Mouse (Mus musculus): ENCODE measurements around the gene Vmn2r111. TPM values are rescaled to one million over a fixed set of nuclear protein-coding genes. Genes with fewer than 3 reads are reported as not detected.
"Not testable (repeated sequence)": the region's sequence is repeated elsewhere in the genome, so short reads cannot be mapped to it uniquely, and the experiment has no call there.

Gene Vmn2r111
- not detected for total RNA-seq (2021)
- long read RNA-seq: 0 reads

- DNase-seq (ENCODE audit: low spot score in 2 of 2): not testable (repeated sequence)
Measured at GRCm38 (mm10) chr17:22573382-22573781, at the start of gene Vmn2r111. TSS of gene Vmn2r111 (minus strand) at chr17:22573482.

GRCm38 (mm10) chr17:22600651-22601050 is 27.4 kb upstream of the Vmn2r111 start, which contains the start of gene Vmn2r112:
TSS of gene Vmn2r112 (plus strand) at chr17:22600951.
- DNase-seq (ENCODE audit: low spot score in 2 of 2): not testable (repeated sequence)

GRCm38 (mm10) chr17:22520467-22520866 is 52.8 kb downstream of the Vmn2r111 start:
- not testable (repeated sequence) for DNase-seq (ENCODE audit: low spot score in 2 of 2)

- DNase-seq (ENCODE audit: low spot score in 2 of 2): not testable (repeated sequence)
Measured at GRCm38 (mm10) chr17:22520037-22520436, 53.2 kb downstream of the Vmn2r111 start.

GRCm38 (mm10) chr17:22497120-22497519 is 76.2 kb downstream of the Vmn2r111 start:
- DNase-seq (ENCODE audit: low spot score in 2 of 2): no peak

Other genes with a start within 250 kb of the Vmn2r111 start
- gene Zfp944, start 212.1 kb downstream of the Vmn2r111 start, total RNA-seq (2021): 10 to 100 TPM; 10.1 to 10.7 TPM
- gene Zfp758, start 212.0 kb downstream of the Vmn2r111 start, total RNA-seq (2021): 10 to 100 TPM; 10.4 to 11.3 TPM
- 10 to 100 TPM; 12.2 to 13.3 TPM for gene Zfp946, start 149.3 kb downstream of the Vmn2r111 start, total RNA-seq (2021)
- gene Vmn2r112, start 27.5 kb upstream of the Vmn2r111 start, total RNA-seq (2021): not detected

Measured in layer of hippocampus, postnatal 10 days (tissue).